Mouse (Mus musculus): ENCODE data around the gene Usp25.

DNA sequence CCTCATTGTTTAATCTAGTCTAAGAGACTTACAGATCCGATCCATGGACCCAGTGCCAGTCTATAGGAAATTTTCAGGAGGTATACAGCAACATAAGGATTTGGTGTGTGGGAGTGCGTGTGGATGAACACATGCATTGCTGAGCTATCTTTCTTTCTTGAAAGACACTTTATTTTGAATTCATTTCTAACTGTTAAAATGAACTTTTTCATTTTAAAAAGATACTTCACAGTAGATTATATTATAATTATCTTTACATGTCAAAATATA is 64.2 kb downstream of the Usp25 start:
- TF ChIP-seq EP300 (IDR thresholded peaks at IDR 0.05; ENCODE audit: insufficient read depth, low read depth, low read length) (no peak), POLR2A (IDR thresholded peaks at IDR 0.05; ENCODE audit: insufficient read depth, low read length) (no peak)
